Mouse (Mus musculus) fat pad, adult 2 months (tissue): Measurements from ENCODE around the gene Hmbs.

ENCODE experiments used
- DNase-seq: peaks from one replicate; pipeline ENCODE4 v3.0.0-alpha.2; 2011; ENCODE audit warnings: low read depth, low spot score; ENCODE audit errors: extremely low read depth

Hmbs gene

GRCm38 (mm10) chr9:44292490-44292889 lies 51.5 kb downstream of the Hmbs start:
- no peak for DNase-seq

- no peak for DNase-seq
These were observed 55.1 kb downstream of the Hmbs start for GRCm38 (mm10) chr9:44288959-44289291.

GRCm38 (mm10) chr9:44288076-44288958 lies 55.7 kb downstream of the Hmbs start, which contains the start of gene Abcg4:
Gene Abcg4, minus strand, starts transcription at chr9:44288615.
- DNase-seq: no peak

GRCm38 (mm10) chr9:44287401-44288075 lies 56.5 kb downstream of the Hmbs start:
- no peak for DNase-seq

GRCm38 (mm10) chr9:44287003-44287400 lies 57.0 kb downstream of the Hmbs start:
- DNase-seq: no peak
